Mouse (Mus musculus) embryonic fibroblast, embryonic 13.5 days (primary cell): ENCODE results near the gene Irf4.

ENCODE experiments used
- CTCF ChIP-seq: IDR thresholded peaks from 2 replicates; pipeline ENCODE4 v1.5.1; 2011; ENCODE audit warnings: mild to moderate bottlenecking, control low read depth, low read length, moderate library complexity, borderline replicate concordance; ENCODE audit not compliant: insufficient read depth
- POLR2A ChIP-seq: IDR thresholded peaks from 2 replicates; pipeline ENCODE4 v1.6.1; 2011; ENCODE audit warnings: low read depth, mild to moderate bottlenecking, control low read depth, low read length, moderate library complexity

GRCm38 (mm10) chr13:30755998-30756639, 7.1 kb downstream of the Irf4 start:
- TF ChIP-seq CTCF = no peak
- TF ChIP-seq POLR2A = no peak
